Mouse (Mus musculus) lung, postnatal 0 days (tissue): Measurements from ENCODE around the gene Cd80.

Experiments used
- CTCF ChIP-seq: IDR thresholded peaks from 2 replicates; pipeline ENCODE4 v1.5.1; 2016; ENCODE audit warnings: antibody characterized with exemption, mild to moderate bottlenecking
- EP300 ChIP-seq: IDR thresholded peaks from 2 replicates; pipeline ENCODE4 v1.6.1; 2016; ENCODE audit warnings: antibody characterized with exemption, mild to moderate bottlenecking, control low read depth

- TF ChIP-seq CTCF (no peak), EP300 (no peak)
Observed at GRCm38 (mm10) chr16:38519140-38519539, 63.8 kb downstream of the Cd80 start.
